Mouse (Mus musculus): Measurements from ENCODE around the gene Btg1.

Btg1 gene

GRCm38 (mm10) chr10:96616709-96617116 lies at the start of gene Btg1:
Gene Btg1, plus strand, starts transcription at chr10:96617006.
- DNase-seq: peak; percentile 100

GRCm38 (mm10) chr10:96569469-96569868 lies 47.3 kb upstream of the Btg1 start:
- DNase-seq: no peak

GRCm38 (mm10) chr10:96571176-96571575 lies 45.6 kb upstream of the Btg1 start:
- DNase-seq: no peak

GRCm38 (mm10) chr10:96574786-96575185 lies 42.0 kb upstream of the Btg1 start:
- DNase-seq: no peak

GRCm38 (mm10) chr10:96575338-96575737 lies 41.5 kb upstream of the Btg1 start:
- DNase-seq: no peak

GRCm38 (mm10) chr10:96578924-96579323 lies 37.9 kb upstream of the Btg1 start:
- no peak for DNase-seq

DNA sequence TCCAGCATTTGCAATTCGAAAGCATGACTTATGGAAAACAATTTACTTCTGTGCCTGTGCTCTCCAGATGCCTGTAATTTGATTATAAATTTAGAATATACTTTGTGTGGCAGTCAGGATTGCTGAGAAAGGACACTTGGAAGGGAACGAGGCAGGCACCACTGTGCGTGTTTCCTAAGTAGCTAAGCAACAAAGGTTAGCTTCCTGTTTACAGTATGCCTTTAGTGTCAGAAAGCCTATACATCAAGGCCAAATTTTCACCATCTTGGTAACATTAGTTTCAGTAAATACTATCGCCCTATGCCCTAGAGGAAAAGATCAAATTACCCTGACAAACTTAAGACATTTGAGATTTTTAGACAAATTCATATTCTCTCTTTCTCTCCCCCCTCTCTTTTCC lies 37.4 kb upstream of the Btg1 start:
- no peak for DNase-seq

DNA sequence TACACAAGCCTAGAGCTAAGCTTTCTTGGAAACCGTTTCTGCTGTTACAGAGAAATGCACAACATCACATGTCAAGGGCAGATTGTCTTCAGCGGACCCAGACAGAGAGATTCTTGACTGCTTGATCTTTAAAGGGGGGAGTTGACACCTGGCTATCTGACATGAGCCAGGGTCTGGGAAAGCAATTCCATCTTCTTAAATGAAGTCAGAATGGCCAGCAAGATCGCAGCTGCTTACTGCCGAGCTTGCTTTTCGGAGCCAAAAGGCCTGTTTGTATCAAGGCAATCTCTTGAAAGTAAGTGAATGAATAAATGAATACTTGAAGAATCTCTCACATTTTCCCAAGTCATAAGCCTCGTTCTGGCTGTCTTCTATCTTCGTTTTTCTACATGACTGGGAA lies 36.6 kb upstream of the Btg1 start:
- DNase-seq: no peak

DNA sequence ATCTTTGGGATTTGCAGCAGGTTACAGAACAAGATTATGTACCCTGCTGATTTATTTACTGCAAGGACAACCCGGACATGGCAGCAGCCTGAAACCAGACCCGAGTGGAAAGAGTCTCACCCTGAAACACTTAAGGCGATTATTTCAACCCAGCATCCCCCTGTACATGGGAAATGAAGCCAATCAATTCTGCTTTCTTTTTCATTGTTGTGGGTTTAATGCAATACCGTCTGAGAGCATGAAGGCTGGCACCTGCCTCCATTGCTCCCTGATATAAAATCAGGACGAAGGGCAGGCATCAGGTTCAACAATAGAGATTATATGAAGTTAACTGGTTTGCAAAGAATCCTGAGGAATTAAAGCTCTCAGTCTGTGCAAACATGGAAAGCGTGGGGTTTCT lies 35.6 kb upstream of the Btg1 start:
- DNase-seq: peak; percentile 19

DNA sequence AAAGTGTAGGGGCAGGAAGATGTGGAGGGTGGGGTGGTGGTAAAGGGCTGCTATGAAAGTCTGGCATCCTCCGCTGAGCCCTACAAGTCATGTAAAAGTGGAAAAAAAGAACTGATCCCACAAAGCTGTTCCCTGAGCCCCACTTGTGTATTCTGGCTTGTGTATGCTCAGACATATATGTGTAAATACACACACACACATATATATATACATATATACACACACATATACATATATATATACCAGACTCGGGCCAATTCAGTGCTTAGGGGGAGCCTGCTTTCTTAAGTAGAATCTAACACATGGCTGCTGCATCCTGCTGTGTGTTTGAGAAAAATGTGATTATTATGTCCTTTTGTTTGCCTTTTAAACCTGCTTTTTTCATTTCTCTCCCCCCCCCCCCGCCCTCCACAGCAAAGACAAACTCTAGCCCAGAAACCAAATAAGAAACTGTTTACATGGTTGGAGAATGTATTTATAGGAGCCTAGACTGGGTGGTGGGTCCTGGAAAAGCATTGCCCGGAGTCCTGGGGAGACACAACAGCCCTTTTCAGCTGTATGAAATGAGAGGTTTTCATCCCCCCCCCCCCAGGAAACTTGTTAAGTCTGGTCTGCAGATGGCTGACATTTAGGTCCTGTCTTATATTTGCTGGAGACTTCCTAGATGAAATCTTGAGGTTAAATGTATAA lies 30.5 kb upstream of the Btg1 start:
- DNase-seq: no peak

DNA sequence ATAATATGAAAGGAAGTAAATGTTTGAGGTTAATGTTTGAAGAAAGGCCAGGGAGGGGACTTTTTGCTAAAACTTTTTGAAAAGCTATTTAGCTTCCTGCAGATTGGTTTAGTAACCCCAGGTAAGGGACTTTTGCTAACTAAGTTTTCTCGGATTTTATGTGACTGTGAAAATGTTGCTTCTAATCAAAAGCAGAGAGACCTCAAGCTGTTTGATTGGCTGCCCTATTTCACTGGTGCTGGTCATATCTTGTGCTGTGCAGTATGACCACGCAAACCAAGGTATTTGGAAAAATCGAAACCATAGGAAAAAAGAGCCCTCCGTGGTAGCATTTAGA lies 30.0 kb upstream of the Btg1 start:
- DNase-seq: no peak

DNA sequence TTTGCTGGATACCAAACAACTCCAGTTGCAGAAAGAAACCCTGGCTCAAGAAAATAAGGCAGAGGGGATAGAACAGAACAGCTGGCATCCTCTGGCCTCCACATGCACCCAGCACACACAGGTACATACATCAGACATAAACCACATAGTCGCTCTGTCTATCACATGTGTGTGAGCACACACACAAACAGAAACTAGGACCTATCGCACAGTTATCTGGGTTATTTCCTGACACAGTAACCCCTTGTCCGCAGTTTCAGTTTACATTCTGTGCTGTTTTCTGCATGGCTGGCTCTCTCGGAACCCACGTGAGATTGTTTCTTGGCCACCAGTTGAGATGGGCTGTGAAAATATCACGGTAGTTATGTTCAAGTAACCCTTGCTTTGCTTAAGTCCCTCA lies 28.6 kb upstream of the Btg1 start:
- no peak for DNase-seq

- DNase-seq: no peak
These were observed 27.0 kb upstream of the Btg1 start for GRCm38 (mm10) chr10:96589781-96590180.

- no peak for DNase-seq
These were observed 24.7 kb upstream of the Btg1 start for GRCm38 (mm10) chr10:96592089-96592488.

GRCm38 (mm10) chr10:96595435-96596132 lies 21.2 kb upstream of the Btg1 start:
- no peak for DNase-seq

- no peak for DNase-seq
These were observed 20.4 kb upstream of the Btg1 start for GRCm38 (mm10) chr10:96596411-96596810.

- no peak for DNase-seq
These were observed 17.2 kb upstream of the Btg1 start for GRCm38 (mm10) chr10:96599641-96600040.

DNA sequence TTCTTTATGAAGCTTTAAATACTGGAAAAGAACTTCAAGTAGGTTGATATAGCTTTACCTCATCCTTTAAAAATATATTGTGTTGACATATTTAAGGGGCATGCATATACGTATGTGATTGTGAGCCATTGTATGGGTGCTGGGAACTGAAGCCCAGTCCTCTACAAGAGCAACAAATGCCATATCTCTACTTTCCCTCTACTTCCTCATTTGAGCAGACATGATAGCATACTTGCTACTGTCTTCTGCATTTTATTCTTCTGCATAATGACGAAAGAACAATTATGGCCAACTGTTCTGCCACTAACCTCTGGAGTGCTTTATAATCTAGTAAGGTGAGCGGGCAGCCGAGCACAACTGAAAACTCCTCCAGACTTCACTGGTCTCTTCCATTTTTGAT lies 15.1 kb upstream of the Btg1 start:
- DNase-seq: no peak

- no peak for DNase-seq
These were observed 14.5 kb upstream of the Btg1 start for GRCm38 (mm10) chr10:96602339-96602738.

DNA sequence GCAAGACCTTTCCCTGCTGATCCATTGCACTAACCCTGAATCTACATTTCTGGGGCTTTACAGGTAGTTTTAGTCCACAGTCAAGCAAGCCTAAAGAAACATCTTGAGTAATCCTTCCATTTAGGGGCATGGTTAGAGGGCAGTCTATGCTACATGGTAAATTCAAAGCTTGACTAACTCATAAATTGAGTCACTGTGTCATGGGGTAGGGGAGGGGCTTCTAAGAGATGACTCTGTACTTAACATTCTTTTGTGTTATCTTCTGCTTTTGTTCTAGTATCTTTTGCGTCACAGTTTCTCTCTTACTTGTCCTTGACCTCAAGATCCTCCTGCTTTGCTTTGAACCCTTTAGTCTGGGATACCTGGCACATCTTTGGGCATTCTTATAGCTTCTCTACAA lies 11.6 kb upstream of the Btg1 start:
- DNase-seq: no peak

DNA sequence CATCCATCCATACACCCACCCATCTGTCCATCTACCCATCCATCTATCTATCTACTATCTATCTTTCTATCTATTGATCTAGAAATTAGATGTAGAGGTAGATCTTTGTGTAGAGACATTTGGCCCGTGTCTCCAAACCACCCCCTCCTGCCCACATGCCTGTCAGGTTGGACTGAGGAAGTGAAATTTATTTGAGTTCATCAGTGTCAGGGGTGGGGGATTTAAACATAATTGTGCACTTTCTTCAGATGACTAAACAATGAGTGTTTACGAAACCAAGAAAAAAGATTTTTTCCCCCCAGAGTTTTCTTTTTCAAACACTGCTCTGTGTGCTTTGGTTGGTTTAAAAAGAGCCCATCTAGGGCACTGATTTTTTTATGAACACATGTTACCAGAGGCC lies 10.9 kb upstream of the Btg1 start:
- no peak for DNase-seq

GRCm38 (mm10) chr10:96607617-96608185 lies 9.1 kb upstream of the Btg1 start:
- DNase-seq: no peak

GRCm38 (mm10) chr10:96609356-96610345 lies 7.2 kb upstream of the Btg1 start:
- DNase-seq: no peak

Measured in retina, postnatal 1 day (tissue).